Mouse (Mus musculus) lung, embryonic 16.5 days (tissue): ENCODE data around the gene Phactr1. TPM values are rescaled to one million over a fixed set of nuclear protein-coding genes. Genes with fewer than 3 reads are reported as not detected.
"Not testable (repeated sequence)": the region's sequence is repeated elsewhere in the genome, so short reads cannot be mapped to it uniquely, and the experiment has no call there.

ENCODE experiments used
- ATAC-seq: fragments of 200-750 bp; cut with Nextera tagmentation; 2 replicates; pipeline ENCODE4 v1.8.0; 2017; ENCODE audit warnings: low read depth, mild to moderate bottlenecking, moderate library complexity
- H3K27ac ChIP-seq: fragments of 300-500 bp; sonication (generic); 2 replicates; pipeline ENCODE4 v1.5.1; 2014; ENCODE audit warnings: mild to moderate bottlenecking, control low read depth, low read length
- H3K27me3 ChIP-seq: fragments of 300-500 bp; sonication (generic); 2 replicates; pipeline ENCODE4 v1.6.1; 2014; ENCODE audit warnings: low read depth, low read length, mixed read lengths; ENCODE audit not compliant: control insufficient read depth, insufficient read depth
- H3K36me3 ChIP-seq: fragments of 300-500 bp; sonication (generic); 2 replicates; pipeline ENCODE4 v1.6.1; 2014; ENCODE audit warnings: low read length; ENCODE audit not compliant: control insufficient read depth, insufficient read depth
- H3K4me1 ChIP-seq: fragments of 300-500 bp; sonication (generic); replicated peaks from 2 replicates; pipeline ENCODE4 v1.6.1; 2014; ENCODE audit warnings: low read length, mixed read lengths; ENCODE audit not compliant: control insufficient read depth, insufficient read depth
- H3K4me2 ChIP-seq: fragments of 300-500 bp; sonication (generic); 2 replicates; pipeline ENCODE4 v1.6.1; 2014; ENCODE audit warnings: low read depth, low read length, control low read depth
- H3K4me3 ChIP-seq: fragments of 300-500 bp; sonication (generic); 2 replicates; pipeline ENCODE4 v1.5.1; 2014; ENCODE audit warnings: mild to moderate bottlenecking, low read length, control low read depth
- H3K9ac ChIP-seq: fragments of 300-500 bp; sonication (generic); 2 replicates; pipeline ENCODE4 v1.6.1; 2014; ENCODE audit warnings: low read length, control low read depth
- H3K9me3 ChIP-seq: fragments of 300-500 bp; sonication (generic); 2 replicates; pipeline ENCODE4 v1.6.1; 2016; ENCODE audit warnings: low read length; ENCODE audit not compliant: control insufficient read depth
- WGBS: fragments of 180-500 bp; shearing (Covaris S2); extraction: QIAGEN DNeasy Blood & Tissue Kit; methylation state at CpG from one replicate; pipeline ENCODE4 v1.1.7; 2014; 5-methylcytosine and 5-hydroxymethylcytosine counted together
- polyA plus RNA-seq: library from polyadenylated mRNA; unstranded; fragments of >200 nt; fragmentation: Nextera tagmentation; extraction: Ambion mirVana; gene quantifications from 2 replicates; pipeline ENCODE4 v1.2.1, GENCODE M21; 2015

Phactr1 gene
- polyA plus RNA-seq, 1 experiment from 2014 or later: 8.1 TPM

- Histone ChIP-seq H3K4me1 (peaks cover 7% of the 10 kb centered on the region; the same call in 1 of the 2 replicates), H3K4me2 (no peak overlapping the region), H3K36me3 (no peaks in the 10 kb centered on the region), H3K9ac (no peak overlapping the region), H3K27ac (no peak overlapping the region), H3K4me3 (no peak overlapping the region), H3K27me3 (no peaks in the 10 kb centered on the region), H3K9me3 (no peaks in the 10 kb centered on the region)
- WGBS: 43% methylated on average over 3 of the region's 3 CpGs
- ATAC-seq: peak; percentile 76; the same call in 1 of the 2 replicates
Observed at GRCm38 (mm10) chr13:42940271-42940670, 259.8 kb downstream of the Phactr1 start.

DNA sequence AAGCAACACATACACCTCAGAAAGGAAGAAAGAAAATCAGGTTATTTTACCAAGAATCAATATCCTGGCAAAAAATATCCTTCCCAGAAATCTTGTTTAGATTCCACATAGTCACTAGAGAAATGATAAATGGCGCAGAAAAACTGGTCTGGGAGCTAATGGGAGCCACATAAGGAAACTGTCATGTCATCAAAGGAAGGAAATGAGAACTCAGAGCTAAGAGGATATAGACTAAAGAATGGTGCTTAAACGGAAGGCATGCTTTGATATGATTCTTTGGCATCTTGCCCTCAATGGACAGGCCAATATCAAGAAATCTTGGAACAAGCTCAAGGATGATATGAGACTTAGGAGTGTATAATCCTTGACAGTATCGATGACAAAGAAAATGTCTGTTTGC is 263.7 kb downstream of the Phactr1 start:
- WGBS: 39% methylated on average over 3 of the region's 3 CpGs
- ATAC-seq: peak; percentile 45; the same call in 1 of the 2 replicates
- Histone ChIP-seq H3K9me3 (no peaks in the 10 kb centered on the region), H3K36me3 (no peaks in the 10 kb centered on the region), H3K4me1 (peaks cover 5% of the 10 kb centered on the region; the same call in 1 of the 2 replicates), H3K4me3 (no peak overlapping the region), H3K9ac (no peak overlapping the region), H3K4me2 (no peak overlapping the region), H3K27me3 (no peaks in the 10 kb centered on the region), H3K27ac (no peak overlapping the region)

DNA sequence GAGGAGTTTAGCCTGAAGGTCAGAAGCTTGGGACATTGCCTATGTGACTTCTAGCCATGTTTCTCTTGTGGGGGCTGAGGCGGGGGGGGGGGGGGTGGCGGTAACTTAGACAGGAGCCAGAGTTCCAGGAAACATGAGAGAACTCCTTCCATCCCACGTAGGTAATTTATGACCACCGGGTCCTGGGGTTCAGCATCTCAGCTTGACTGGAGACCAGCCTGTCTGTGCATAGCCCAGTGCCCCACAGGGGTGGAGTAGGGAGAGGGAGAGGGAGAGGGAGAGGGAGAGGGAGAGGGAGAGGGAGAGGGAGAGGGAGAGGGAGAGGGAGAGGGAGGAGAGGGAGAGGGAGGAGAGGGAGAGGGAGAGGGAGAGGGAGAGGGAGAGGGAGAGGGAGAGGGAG is 264.8 kb downstream of the Phactr1 start:
- 27% methylated on average over 2 of the region's 4 CpGs for WGBS
- H3K4me2 ChIP-seq, H3K27me3 ChIP-seq, H3K4me1 ChIP-seq, ATAC-seq, H3K9me3 ChIP-seq, H3K27ac ChIP-seq, H3K4me3 ChIP-seq, H3K36me3 ChIP-seq, H3K9ac ChIP-seq: not testable (repeated sequence)

GRCm38 (mm10) chr13:42948717-42949265 is 268.4 kb downstream of the Phactr1 start:
- Histone ChIP-seq H3K4me2 (no peak overlapping the region), H3K9ac (no peak overlapping the region), H3K4me3 (no peak overlapping the region), H3K27me3 (no peaks in the 10 kb centered on the region), H3K27ac (no peak overlapping the region), H3K9me3 (no peaks in the 10 kb centered on the region), H3K4me1 (peaks cover 3% of the 10 kb centered on the region; the same call in 1 of the 2 replicates), H3K36me3 (no peaks in the 10 kb centered on the region)
- no peak for ATAC-seq
- 83% methylated on average over 10 of the region's 10 CpGs for WGBS

- no peaks in the 10 kb centered on the region for H3K27me3 ChIP-seq
- no peak overlapping the region for H3K4me2 ChIP-seq
- no peak overlapping the region for H3K9ac ChIP-seq
- H3K4me3 ChIP-seq: no peak overlapping the region
- no peaks in the 10 kb centered on the region for H3K36me3 ChIP-seq
- H3K4me1 ChIP-seq: peaks cover 3% of the 10 kb centered on the region; the same call in 1 of the 2 replicates
- 62% methylated on average over 5 of the region's 5 CpGs for WGBS
- no peaks in the 10 kb centered on the region for H3K9me3 ChIP-seq
- H3K27ac ChIP-seq: no peak overlapping the region
- ATAC-seq: no peak
Observed at GRCm38 (mm10) chr13:42949336-42949735, 268.9 kb downstream of the Phactr1 start.

- H3K9ac ChIP-seq: no peak overlapping the region
- H3K27me3 ChIP-seq: no peaks in the 10 kb centered on the region
- H3K4me3 ChIP-seq: no peak overlapping the region
- no peaks in the 10 kb centered on the region for H3K36me3 ChIP-seq
- H3K27ac ChIP-seq: no peak overlapping the region
- no peaks in the 10 kb centered on the region for H3K9me3 ChIP-seq
- no peaks in the 10 kb centered on the region for H3K4me1 ChIP-seq
- no peak for ATAC-seq
- WGBS: 74% methylated on average over 3 of the region's 3 CpGs
- H3K4me2 ChIP-seq: no peak overlapping the region
Observed at GRCm38 (mm10) chr13:42950056-42950455, 269.6 kb downstream of the Phactr1 start.

- H3K9ac ChIP-seq: no peak overlapping the region
- 65% methylated on average over 15 of the region's 15 CpGs for WGBS
- H3K4me3 ChIP-seq: no peak overlapping the region
- no peaks in the 10 kb centered on the region for H3K4me1 ChIP-seq
- H3K4me2 ChIP-seq: no peak overlapping the region
- no peak for ATAC-seq
- H3K27me3 ChIP-seq: no peaks in the 10 kb centered on the region
- no peaks in the 10 kb centered on the region for H3K9me3 ChIP-seq
- no peak overlapping the region for H3K27ac ChIP-seq
- H3K36me3 ChIP-seq: no peaks in the 10 kb centered on the region
Observed at GRCm38 (mm10) chr13:42952037-42952721, 271.8 kb downstream of the Phactr1 start.

- H3K9me3 ChIP-seq: no peaks in the 10 kb centered on the region
- 91% methylated on average over 6 of the region's 6 CpGs for WGBS
- H3K9ac ChIP-seq: no peak overlapping the region
- H3K36me3 ChIP-seq: no peaks in the 10 kb centered on the region
- H3K4me1 ChIP-seq: no peaks in the 10 kb centered on the region
- H3K27ac ChIP-seq: no peak overlapping the region
- no peak overlapping the region for H3K4me2 ChIP-seq
- ATAC-seq: no peak
- no peak overlapping the region for H3K4me3 ChIP-seq
- no peaks in the 10 kb centered on the region for H3K27me3 ChIP-seq
Observed at GRCm38 (mm10) chr13:42953071-42953470, 272.6 kb downstream of the Phactr1 start.

- 58% methylated on average over 5 of the region's 5 CpGs for WGBS
Observed at GRCm38 (mm10) chr13:42954116-42954515, 273.7 kb downstream of the Phactr1 start.

More at GRCm38 (mm10) chr13:42954116-42954515, 273.7 kb downstream of the Phactr1 start:
- H3K27me3 ChIP-seq: no peaks in the 10 kb centered on the region
- H3K4me2 ChIP-seq: no peak overlapping the region
- no peak for ATAC-seq
- no peaks in the 10 kb centered on the region for H3K36me3 ChIP-seq
- H3K4me1 ChIP-seq: no peaks in the 10 kb centered on the region
- no peak overlapping the region for H3K9ac ChIP-seq
- H3K27ac ChIP-seq: no peak overlapping the region
- no peak overlapping the region for H3K4me3 ChIP-seq
- no peaks in the 10 kb centered on the region for H3K9me3 ChIP-seq
